Mouse (Mus musculus) liver, embryonic 13.5 days (tissue): ENCODE data around the gene Acp2. TPM values are rescaled to one million over a fixed set of nuclear protein-coding genes. Genes with fewer than 3 reads are reported as not detected.
A peak's percentile ranks its signal among the peaks of the same experiment; 100 is the strongest.
"Not testable (repeated sequence)": the region's sequence is repeated elsewhere in the genome, so short reads cannot be mapped to it uniquely, and the experiment has no call there.

Experiments
- ATAC-seq: fragments of 200-750 bp; cut with Nextera tagmentation; 2 replicates; pipeline ENCODE4 v1.8.0; 2017; ENCODE audit warnings: low read depth, mild to moderate bottlenecking, moderate number of reproducible peaks, moderate library complexity
- DNase-seq: peaks from one replicate; pipeline ENCODE4 v3.0.0; 2022
- H3K27ac ChIP-seq: fragments of 300-500 bp; sonication (generic); 2 replicates; pipeline ENCODE4 v1.5.1; 2015; ENCODE audit warnings: moderate library complexity, mild to moderate bottlenecking, inconsistent platforms
- H3K27me3 ChIP-seq: fragments of 300-500 bp; sonication (generic); 2 replicates; pipeline ENCODE4 v1.6.1; 2015; ENCODE audit warnings: mild to moderate bottlenecking, inconsistent platforms
- H3K36me3 ChIP-seq: fragments of 300-500 bp; sonication (generic); 2 replicates; pipeline ENCODE4 v1.6.1; 2015; ENCODE audit warnings: mild to moderate bottlenecking, inconsistent platforms
- H3K4me1 ChIP-seq: fragments of 300-500 bp; sonication (generic); replicated peaks from 2 replicates; pipeline ENCODE4 v1.6.1; 2015; ENCODE audit warnings: inconsistent platforms
- H3K4me2 ChIP-seq: fragments of 300-500 bp; sonication (generic); 2 replicates; pipeline ENCODE4 v1.6.1; 2015; ENCODE audit warnings: inconsistent platforms, mild to moderate bottlenecking, moderate library complexity
- H3K4me3 ChIP-seq: fragments of 300-500 bp; sonication (generic); replicated peaks from 2 replicates; pipeline ENCODE4 v1.5.1; 2015; ENCODE audit warnings: mild to moderate bottlenecking, inconsistent platforms
- H3K9ac ChIP-seq: fragments of 300-500 bp; sonication (generic); 2 replicates; pipeline ENCODE4 v1.6.1; 2015; ENCODE audit warnings: mild to moderate bottlenecking, inconsistent platforms
- H3K9me3 ChIP-seq: fragments of 300-500 bp; sonication (generic); replicated peaks from 2 replicates; pipeline ENCODE4 v1.6.1; 2016; ENCODE audit warnings: inconsistent platforms
- WGBS: fragments of 180-500 bp; shearing (Covaris S2); methylation state at CpG from one replicate; pipeline ENCODE4 v1.1.7; 2015; ENCODE audit not compliant: insufficient replicate concordance; 5-methylcytosine and 5-hydroxymethylcytosine counted together
- polyA plus RNA-seq: library from polyadenylated mRNA; unstranded; fragments of >200 nt; fragmentation: Nextera tagmentation; extraction: Ambion mirVana; gene quantifications from 2 replicates; pipeline ENCODE4 v1.2.1, GENCODE M21; 2015

The Acp2 gene
- polyA plus RNA-seq, 1 experiment from 2014 or later: 8.2 TPM

GRCm38 (mm10) chr2:91196577-91197001, 6.1 kb upstream of the Acp2 start:
- no peaks in the 10 kb centered on the region for H3K36me3 ChIP-seq
- no peak overlapping the region for H3K9ac ChIP-seq
- no peaks in the 10 kb centered on the region for H3K9me3 ChIP-seq
- H3K27me3 ChIP-seq: peaks cover 20% of the 10 kb centered on the region
- no peak overlapping the region for H3K4me3 ChIP-seq
- no peak overlapping the region for H3K4me2 ChIP-seq
- no peak for ATAC-seq
- H3K4me1 ChIP-seq: peaks cover 24% of the 10 kb centered on the region
- 20% methylated on average over 3 of the region's 3 CpGs for WGBS
- no peak for DNase-seq
- no peak overlapping the region for H3K27ac ChIP-seq

- peaks cover 39% of the 10 kb centered on the region for H3K4me1 ChIP-seq
- ATAC-seq (no peak), DNase-seq (no peak)
- H3K27ac ChIP-seq: no peak overlapping the region
- H3K9ac ChIP-seq: no peak overlapping the region
- H3K4me2 ChIP-seq: no peak overlapping the region
- 74% methylated on average over 3 of the region's 3 CpGs for WGBS
- H3K4me3 ChIP-seq: no peak overlapping the region
- peaks cover 17% of the 10 kb centered on the region for H3K27me3 ChIP-seq
- H3K9me3 ChIP-seq: no peaks in the 10 kb centered on the region
- no peaks in the 10 kb centered on the region for H3K36me3 ChIP-seq
These were observed 3.8 kb upstream of the Acp2 start for GRCm38 (mm10) chr2:91198888-91199287.

GRCm38 (mm10) chr2:91202972-91203656, 429 bp downstream of the Acp2 start:
- Histone ChIP-seq H3K9me3 (no peaks in the 10 kb centered on the region), H3K36me3 (peaks cover 30% of the 10 kb centered on the region), H3K4me1 (peaks cover 25% of the 10 kb centered on the region), H3K9ac (peak overlapping the region; percentile 84), H3K27me3 (no peaks in the 10 kb centered on the region), H3K4me2 (peak overlapping the region; percentile 78), H3K27ac (peak overlapping the region; percentile 84), H3K4me3 (peak overlapping the region; percentile 80)
- DNase-seq: no peak
- 14% methylated on average over 20 of the region's 20 CpGs for WGBS
- no peak for ATAC-seq

GRCm38 (mm10) chr2:91206254-91206775, 3.6 kb downstream of the Acp2 start:
- H3K4me3 ChIP-seq: no peak overlapping the region
- H3K27me3 ChIP-seq: no peaks in the 10 kb centered on the region
- no peak for DNase-seq
- no peak overlapping the region for H3K9ac ChIP-seq
- ATAC-seq: no peak
- no peaks in the 10 kb centered on the region for H3K9me3 ChIP-seq
- peak overlapping the region; percentile 40; the same call in 1 of the 2 replicates for H3K27ac ChIP-seq
- 70% methylated on average over 9 of the region's 9 CpGs for WGBS
- peaks cover 25% of the 10 kb centered on the region for H3K4me1 ChIP-seq
- H3K36me3 ChIP-seq: peaks cover 59% of the 10 kb centered on the region
- no peak overlapping the region for H3K4me2 ChIP-seq

GRCm38 (mm10) chr2:91213311-91213710, 10.6 kb downstream of the Acp2 start:
- Histone ChIP-seq H3K4me2 (no peak overlapping the region), H3K36me3 (peaks cover 45% of the 10 kb centered on the region)
- no peak for DNase-seq

GRCm38 (mm10) chr2:91217032-91217431, 14.3 kb downstream of the Acp2 start:
- H3K4me2 ChIP-seq: no peak overlapping the region
- WGBS: 62% methylated on average over 4 of the region's 4 CpGs
- no peak overlapping the region for H3K27ac ChIP-seq
- H3K4me1 ChIP-seq: no peaks in the 10 kb centered on the region
- H3K9ac ChIP-seq: no peak overlapping the region
- peaks cover 10% of the 10 kb centered on the region for H3K36me3 ChIP-seq
- no peaks in the 10 kb centered on the region for H3K27me3 ChIP-seq
- H3K9me3 ChIP-seq: no peaks in the 10 kb centered on the region
- no peak for DNase-seq
- no peak overlapping the region for H3K4me3 ChIP-seq
- no peak for ATAC-seq

More at GRCm38 (mm10) chr2:91213311-91213710, 10.6 kb downstream of the Acp2 start:
- Histone ChIP-seq H3K4me1 (no peaks in the 10 kb centered on the region), H3K27ac (no peak overlapping the region), H3K9ac (no peak overlapping the region), H3K9me3 (no peaks in the 10 kb centered on the region), H3K4me3 (no peak overlapping the region), H3K27me3 (no peaks in the 10 kb centered on the region)
- ATAC-seq: no peak

GRCm38 (mm10) chr2:91220501-91220900, 17.8 kb downstream of the Acp2 start:
- Histone ChIP-seq H3K4me1 (no peaks in the 10 kb centered on the region), H3K27ac (no peak overlapping the region), H3K27me3 (no peaks in the 10 kb centered on the region), H3K4me3 (no peak overlapping the region), H3K9me3 (no peaks in the 10 kb centered on the region), H3K4me2 (no peak overlapping the region), H3K9ac (no peak overlapping the region), H3K36me3 (no peaks in the 10 kb centered on the region)
- 93% methylated on average over 3 of the region's 3 CpGs for WGBS
- ATAC-seq: no peak
- no peak for DNase-seq

GRCm38 (mm10) chr2:91223614-91224013, 20.9 kb downstream of the Acp2 start:
- 82% methylated on average over 2 of the region's 2 CpGs for WGBS

GRCm38 (mm10) chr2:91229735-91230134, 27.1 kb downstream of the Acp2 start:
- Histone ChIP-seq H3K27me3 (no peaks in the 10 kb centered on the region), H3K9ac (no peak overlapping the region), H3K4me2 (no peak overlapping the region), H3K36me3 (peaks cover 9% of the 10 kb centered on the region; the same call in 1 of the 2 replicates), H3K4me3 (no peak overlapping the region), H3K4me1 (no peaks in the 10 kb centered on the region), H3K27ac (no peak overlapping the region), H3K9me3 (no peaks in the 10 kb centered on the region)
- no peak for ATAC-seq
- no peak for DNase-seq
- WGBS: 67% methylated on average over 2 of the region's 2 CpGs

More at GRCm38 (mm10) chr2:91223614-91224013, 20.9 kb downstream of the Acp2 start:
- Histone ChIP-seq H3K9ac (no peak overlapping the region), H3K27ac (no peak overlapping the region), H3K4me2 (no peak overlapping the region), H3K4me1 (no peaks in the 10 kb centered on the region), H3K9me3 (no peaks in the 10 kb centered on the region), H3K4me3 (no peak overlapping the region), H3K36me3 (no peaks in the 10 kb centered on the region), H3K27me3 (no peaks in the 10 kb centered on the region)
- ATAC-seq (no peak), DNase-seq (no peak)

GRCm38 (mm10) chr2:91236601-91237510, 34.2 kb downstream of the Acp2 start, which contains the start of gene Ddb2:
Gene Ddb2 (minus strand): TSS chr2:91236982.
- peak; percentile 83 for DNase-seq
- Histone ChIP-seq H3K4me2 (peak within 1 kb of the TSS; percentile 97), H3K27me3 (no peaks in the 10 kb centered on the region), H3K9me3 (no peaks in the 10 kb centered on the region), H3K4me1 (peaks cover 17% of the 10 kb centered on the region), H3K9ac (peak within 1 kb of the TSS; percentile 81), H3K36me3 (peaks cover 9% of the 10 kb centered on the region; the same call in 1 of the 2 replicates), H3K27ac (peak within 1 kb of the TSS; percentile 94), H3K4me3 (peak within 1 kb of the TSS; percentile 71)
- under 1% methylated on average over 48 of the region's 48 CpGs for WGBS
- peak; percentile 98 for ATAC-seq

GRCm38 (mm10) chr2:91237511-91238080, 34.9 kb downstream of the Acp2 start:
- peaks cover 24% of the 10 kb centered on the region for H3K4me1 ChIP-seq
- peak overlapping the region; percentile 97 for H3K4me2 ChIP-seq
- H3K9ac ChIP-seq: peak overlapping the region; percentile 73
- H3K9me3 ChIP-seq, DNase-seq, H3K36me3 ChIP-seq, H3K27me3 ChIP-seq: not testable (repeated sequence)
- peak overlapping the region; percentile 71 for H3K4me3 ChIP-seq
- WGBS: 14% methylated on average over 4 of the region's 4 CpGs
- H3K27ac ChIP-seq: peak overlapping the region; percentile 94
- ATAC-seq: peak; percentile 6; the same call in 1 of the 2 replicates
